Mouse (Mus musculus): Measurements from ENCODE around the gene Gm37240.

Gene Gm37240

GRCm38 (mm10) chr3:85878911-85879310, 8.4 kb downstream of the Gm37240 start:
- no peak for DNase-seq (ENCODE audit: low spot score in 2 of 2)

GRCm38 (mm10) chr3:85863996-85864395, 23.3 kb downstream of the Gm37240 start:
- DNase-seq (ENCODE audit: low spot score in 2 of 2) = no peak

DNA sequence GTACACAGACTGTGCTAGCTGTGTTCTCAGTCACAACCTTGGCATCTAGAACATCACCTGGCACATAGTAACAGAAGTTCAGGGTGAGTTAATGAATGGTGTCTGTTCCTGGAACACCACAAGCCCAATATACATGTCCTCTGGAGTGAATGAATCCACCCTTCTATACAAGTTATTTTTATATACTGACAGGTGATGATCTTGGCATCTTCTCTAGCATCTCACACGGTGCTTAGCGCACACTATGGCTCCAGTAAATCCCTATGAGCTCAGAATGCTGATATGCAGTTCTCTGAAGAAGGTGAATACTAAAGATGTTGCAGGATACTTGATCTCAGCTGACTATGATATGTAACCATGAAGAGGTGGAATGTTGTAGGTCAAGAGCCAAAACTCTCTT, 24.4 kb downstream of the Gm37240 start:
- DNase-seq (ENCODE audit: low spot score in 2 of 2) = no peak

DNA sequence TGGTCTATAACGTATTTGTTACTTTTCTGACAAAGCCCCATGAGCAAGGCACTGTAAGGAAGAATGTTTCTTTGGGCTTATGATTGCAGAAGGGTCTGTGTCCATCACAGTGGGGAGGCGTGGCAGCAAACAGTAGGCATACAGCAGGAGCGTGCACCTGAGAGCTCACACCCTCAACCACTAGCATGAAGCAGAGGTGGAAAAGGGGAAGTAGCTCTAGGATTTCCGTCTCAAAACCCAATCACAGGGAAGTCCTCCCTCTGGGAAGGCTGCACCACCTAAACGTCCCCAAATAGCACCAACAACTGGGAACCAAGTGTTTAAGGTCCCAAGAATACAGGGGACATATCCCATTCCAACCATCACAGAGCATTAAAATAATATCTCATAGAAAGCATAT, 26.3 kb downstream of the Gm37240 start:
- no peak for DNase-seq (ENCODE audit: low spot score in 2 of 2)

- no peak for DNase-seq (ENCODE audit: low spot score in 2 of 2)
Observed at GRCm38 (mm10) chr3:85859311-85859710, 28.0 kb downstream of the Gm37240 start.

DNA sequence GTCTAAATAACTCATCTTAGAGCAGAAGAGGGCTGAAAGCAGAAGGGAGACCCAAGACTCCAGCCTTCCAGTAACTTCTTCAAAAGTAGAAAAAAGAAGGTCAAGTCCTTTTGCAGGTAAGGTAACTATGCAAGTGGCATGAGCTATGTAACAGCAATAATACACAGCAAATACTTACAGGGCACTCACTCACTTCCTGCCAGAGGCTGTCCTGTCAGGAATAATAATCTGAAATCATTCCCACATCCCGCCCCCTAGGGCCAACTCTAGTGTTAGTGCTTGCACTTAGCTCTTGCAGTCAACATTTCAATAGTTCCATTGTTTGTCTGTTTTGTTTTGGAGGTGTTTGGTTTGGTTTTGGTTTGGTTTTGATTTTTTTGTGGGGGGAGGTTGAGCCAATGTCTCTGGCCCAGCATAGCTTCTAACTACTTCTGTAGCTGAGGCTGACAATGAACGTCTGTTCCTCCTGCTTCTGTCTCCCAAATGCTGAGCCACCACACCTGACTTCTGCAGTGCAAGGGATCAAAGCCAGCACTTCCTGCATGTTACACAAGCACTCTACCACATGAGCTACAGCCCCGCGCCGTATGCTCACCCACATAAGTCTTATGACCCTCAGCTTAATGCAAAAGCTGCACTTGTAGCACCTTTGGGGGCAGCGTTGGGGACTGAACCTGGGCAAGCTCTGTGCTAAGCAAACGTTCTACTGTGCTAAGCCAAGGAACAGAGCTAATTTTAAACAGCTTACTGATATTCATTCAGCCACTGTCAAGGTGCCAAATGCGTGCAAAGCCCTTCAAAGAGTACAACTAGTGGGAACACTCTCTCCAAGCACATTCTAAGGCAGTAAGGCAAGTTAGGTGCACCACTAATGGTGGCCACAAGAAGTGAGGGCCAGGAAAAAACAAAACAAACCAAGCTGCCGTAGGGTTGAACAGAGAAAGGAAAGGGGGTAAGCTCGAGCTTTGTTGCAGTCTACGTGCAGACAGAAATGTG, 28.9 kb downstream of the Gm37240 start:
- DNase-seq (ENCODE audit: low spot score in 2 of 2) = no peak

DNA sequence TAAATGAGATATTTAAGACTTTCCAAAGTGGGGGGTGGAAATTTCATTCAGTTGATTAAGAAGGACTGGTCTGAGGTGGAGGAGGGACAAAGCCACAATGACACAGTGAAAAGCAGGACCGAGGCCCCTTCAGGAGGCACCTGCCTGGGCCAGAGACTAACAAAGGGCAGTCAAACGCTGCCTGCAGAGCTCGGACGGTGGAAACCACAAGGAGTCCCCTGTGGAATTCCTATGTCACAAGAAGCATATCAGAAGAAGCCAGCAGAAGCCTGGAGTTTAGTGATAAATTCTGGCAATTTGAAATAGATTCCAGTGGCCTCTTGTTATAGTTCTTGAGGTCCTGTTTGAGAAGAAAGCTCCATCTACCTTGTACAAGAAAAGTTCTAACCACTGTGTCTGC, 30.2 kb downstream of the Gm37240 start:
- DNase-seq (ENCODE audit: low spot score in 2 of 2) = no peak

GRCm38 (mm10) chr3:85855947-85856346, 31.4 kb downstream of the Gm37240 start:
- DNase-seq (ENCODE audit: low spot score in 2 of 2) = no peak

DNA sequence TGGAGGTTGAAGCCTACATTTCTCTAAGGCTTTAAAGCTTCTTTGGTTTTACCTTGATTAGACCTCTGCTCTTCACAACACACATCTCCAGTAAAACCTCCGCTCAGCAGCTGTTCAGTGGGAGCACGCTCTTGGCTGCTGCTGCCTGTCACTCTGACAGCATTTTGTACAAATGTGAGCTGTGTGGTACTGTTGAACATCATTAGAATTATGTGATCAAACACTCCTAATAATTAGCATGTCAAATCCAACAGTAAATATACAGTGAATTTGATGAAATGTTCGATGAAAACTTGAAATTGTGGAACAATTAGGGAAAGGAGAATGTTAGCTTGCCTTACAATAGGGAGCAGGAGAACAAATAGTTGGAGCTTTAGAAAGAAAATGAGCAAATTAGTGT, 32.3 kb downstream of the Gm37240 start:
- no peak for DNase-seq (ENCODE audit: low spot score in 2 of 2)

- DNase-seq (ENCODE audit: low spot score in 2 of 2) = no peak
Observed at GRCm38 (mm10) chr3:85854143-85854542, 33.2 kb downstream of the Gm37240 start.

DNA sequence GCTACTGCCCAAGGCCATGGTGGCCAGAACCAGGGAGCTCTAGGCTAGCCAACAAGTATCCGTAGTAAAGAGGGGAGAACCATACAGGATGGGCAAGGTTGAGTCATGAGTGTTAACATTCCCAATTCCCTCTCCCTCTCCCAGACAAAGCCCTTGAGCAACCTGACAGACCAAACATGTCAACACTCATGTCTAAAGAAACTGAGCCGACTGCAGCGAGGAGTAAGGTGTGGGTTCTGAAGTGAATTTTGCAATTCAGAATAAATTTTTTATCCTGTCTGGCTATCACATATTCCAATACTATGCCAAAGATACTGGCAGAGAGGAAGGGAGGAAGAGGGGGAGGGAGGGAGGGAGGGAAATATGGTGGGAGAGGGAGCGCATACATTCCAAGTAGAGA, 33.6 kb downstream of the Gm37240 start:
- DNase-seq (ENCODE audit: low spot score in 2 of 2) = no peak

DNA sequence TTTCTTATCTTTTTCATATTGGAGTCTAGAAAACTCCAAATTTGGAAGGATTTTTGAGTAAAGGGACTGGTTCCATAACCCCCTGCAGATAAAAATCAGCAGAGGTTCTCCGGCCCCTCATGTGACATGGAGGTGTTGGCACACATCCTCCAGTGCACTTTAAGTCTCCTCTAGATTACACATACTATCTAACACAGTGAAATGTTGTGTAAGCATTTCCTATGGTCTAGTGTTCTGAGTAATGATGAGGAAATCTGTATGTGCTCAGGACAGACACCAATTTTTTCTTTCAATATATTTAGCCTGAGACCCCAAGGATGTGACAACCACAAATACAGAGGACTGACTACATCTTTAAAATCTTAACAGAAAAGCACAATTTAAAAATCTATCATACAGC, 37.2 kb downstream of the Gm37240 start:
- no peak for DNase-seq (ENCODE audit: low spot score in 2 of 2)

DNA sequence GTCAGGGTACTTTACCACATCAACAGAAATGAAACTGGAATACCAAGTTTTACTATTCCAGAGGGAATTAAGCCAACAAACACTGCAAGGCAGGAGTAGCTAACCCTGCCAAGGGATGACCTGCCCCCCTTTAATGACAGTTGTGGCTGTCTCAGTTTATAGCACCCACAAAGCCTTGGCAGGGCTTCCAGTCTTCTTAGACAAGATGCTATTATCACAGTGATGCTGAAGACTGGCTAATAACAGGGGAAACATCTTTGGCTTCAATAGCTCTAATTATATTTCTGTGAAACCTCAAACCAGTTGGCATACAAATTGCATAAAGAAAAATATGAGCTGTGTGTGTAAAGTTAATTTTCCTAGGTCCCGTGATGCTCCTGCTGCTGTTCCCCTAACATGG, 41.0 kb downstream of the Gm37240 start:
- no peak for DNase-seq (ENCODE audit: low spot score in 2 of 2)

DNA sequence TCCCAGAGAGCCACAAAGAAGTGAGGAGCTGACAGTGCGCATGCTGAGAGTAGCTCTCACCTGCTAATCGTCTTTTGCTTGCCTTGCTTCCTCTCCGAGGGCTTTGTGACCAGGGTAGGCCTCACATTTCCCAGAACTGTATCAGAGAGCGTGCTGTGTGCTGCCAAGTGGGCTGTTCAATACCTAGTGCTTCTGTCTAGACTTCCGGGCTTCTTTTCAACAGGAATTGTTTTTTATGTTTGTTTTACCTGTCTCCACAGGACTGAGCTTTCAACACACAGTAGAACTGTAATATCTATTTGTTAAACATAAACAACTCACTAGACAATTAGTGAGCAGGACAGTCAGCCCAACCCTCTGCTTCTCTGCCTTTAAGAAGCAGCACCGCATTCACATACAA, 42.0 kb downstream of the Gm37240 start:
- no peak for DNase-seq (ENCODE audit: low spot score in 2 of 2)

DNA sequence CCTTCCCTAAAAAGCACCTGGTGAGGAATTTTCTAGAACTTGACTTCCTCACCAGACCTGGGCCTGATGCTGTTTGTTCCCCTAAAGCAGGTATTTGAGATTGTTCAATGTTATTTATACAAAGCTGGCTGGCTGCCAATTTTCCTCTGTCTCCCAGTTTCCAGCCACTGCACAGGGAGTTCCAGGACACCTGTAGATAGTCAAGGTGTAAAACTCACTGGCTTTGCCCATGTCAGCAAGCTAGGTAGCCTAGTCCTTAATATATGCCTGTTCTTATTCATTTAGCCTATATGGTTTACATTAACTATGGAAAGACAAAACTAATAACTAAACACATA, 44.5 kb downstream of the Gm37240 start:
- DNase-seq (ENCODE audit: low spot score in 2 of 2) = no peak

GRCm38 (mm10) chr3:85842177-85842880, 45.0 kb downstream of the Gm37240 start:
- DNase-seq (ENCODE audit: low spot score in 2 of 2) = no peak

- no peak for DNase-seq (ENCODE audit: low spot score in 2 of 2)
Observed at GRCm38 (mm10) chr3:85841454-85842176, 45.7 kb downstream of the Gm37240 start.

- DNase-seq (ENCODE audit: low spot score in 2 of 2) = no peak
Observed at GRCm38 (mm10) chr3:85833627-85834026, 53.7 kb downstream of the Gm37240 start.

- no peak for DNase-seq (ENCODE audit: low spot score in 2 of 2)
Observed at GRCm38 (mm10) chr3:85832490-85833155, 54.7 kb downstream of the Gm37240 start.

GRCm38 (mm10) chr3:85831785-85832184, 55.5 kb downstream of the Gm37240 start:
- no peak for DNase-seq (ENCODE audit: low spot score in 2 of 2)

- DNase-seq (ENCODE audit: low spot score in 2 of 2) = no peak
Observed at GRCm38 (mm10) chr3:85829047-85829446, 58.3 kb downstream of the Gm37240 start.

DNA sequence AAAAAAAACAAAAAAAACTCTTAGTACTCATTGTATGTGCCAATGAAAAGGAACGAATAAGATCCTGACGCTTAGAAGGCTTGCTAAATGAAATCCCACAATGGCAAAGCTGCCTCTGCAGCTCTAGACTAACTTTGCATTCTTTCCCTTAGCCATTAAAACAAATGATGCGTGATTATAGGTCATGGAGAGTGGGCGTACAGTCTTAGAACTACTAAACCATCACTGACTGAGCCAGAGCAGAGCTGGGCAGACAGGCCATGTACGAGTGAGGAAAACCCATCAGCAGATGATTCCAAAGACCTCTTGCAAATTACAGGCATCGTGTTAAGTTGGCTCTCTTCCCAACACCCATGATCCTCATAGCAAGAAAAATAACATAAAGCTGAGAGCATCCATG, 59.5 kb downstream of the Gm37240 start:
- no peak for DNase-seq (ENCODE audit: low spot score in 2 of 2)

Data from spleen, postnatal 14 days (tissue).